Mouse (Mus musculus) lung, postnatal 0 days (tissue): ENCODE results near the gene Gm20547.

ENCODE experiments used
- CTCF ChIP-seq: IDR thresholded peaks from 2 replicates; pipeline ENCODE4 v1.5.1; 2016; ENCODE audit warnings: antibody characterized with exemption, mild to moderate bottlenecking
- EP300 ChIP-seq: IDR thresholded peaks from 2 replicates; pipeline ENCODE4 v1.6.1; 2016; ENCODE audit warnings: antibody characterized with exemption, mild to moderate bottlenecking, control low read depth

GRCm38 (mm10) chr17:34891377-34891776 is 9.5 kb upstream of the Gm20547 start:
- TF ChIP-seq CTCF (peak; percentile 35), EP300 (no peak)
